Mouse (Mus musculus) E14TG2a.4 (cell line): ENCODE results near the gene Rad54l2.

ENCODE experiments used
- CTCF ChIP-seq: conservative IDR thresholded peaks from 2 replicates; pipeline ENCODE4 v1.5.1; 2014; ENCODE audit warnings: low read length
- NANOG ChIP-seq: IDR thresholded peaks from 2 replicates; pipeline ENCODE4 v1.6.1; 2014; ENCODE audit warnings: borderline replicate concordance, low read length, mixed read lengths

- TF ChIP-seq CTCF (no peak), NANOG (no peak)
Observed at GRCm38 (mm10) chr9:106777423-106777822, 11.6 kb downstream of the Rad54l2 start.
